Mouse (Mus musculus): ENCODE results near the gene Polr3gl. TPM values are rescaled to one million over a fixed set of nuclear protein-coding genes. Genes with fewer than 3 reads are reported as not detected.

The Polr3gl gene
- total RNA-seq, 2 experiments from 2014 or later = 26.6 to 28.1 TPM

- no peak for DNase-seq (ENCODE audit: extremely low spot score in 1 of 2, low spot score in 2 of 2)
Measured at GRCm38 (mm10) chr3:96551890-96552289, 42.1 kb downstream of the Polr3gl start.

DNA sequence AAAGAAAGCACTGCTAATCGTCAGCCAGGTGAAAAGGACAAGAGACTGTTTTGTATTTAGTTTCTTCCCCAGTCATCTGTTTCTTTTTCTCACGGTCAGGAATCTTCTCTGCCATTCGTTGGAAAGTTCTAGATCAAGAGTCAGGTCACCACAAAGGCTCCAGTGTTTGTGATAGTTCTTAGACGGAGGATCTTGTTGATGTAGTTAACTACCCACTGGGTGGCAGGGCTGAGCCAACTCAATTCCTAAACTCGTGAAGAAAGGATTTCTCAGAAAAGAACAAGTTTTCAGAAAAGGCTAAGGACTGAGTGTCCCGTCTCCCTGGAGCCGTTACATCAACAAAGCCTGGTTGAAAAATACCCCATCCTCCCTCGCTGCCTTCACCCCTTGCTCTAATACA lies 42.8 kb downstream of the Polr3gl start:
- intact Hi-C loops (cut with DNase I) = loop anchor here (1.0 kb wide), 1 partner anchor 29 kb away; no protein-coding TSS in a partner anchor
- DNase-seq (ENCODE audit: extremely low spot score in 1 of 2, low spot score in 2 of 2) = peak; percentile 39 to 44
- Histone ChIP-seq H3K4me3 (no peak overlapping the region), H3K27ac (no peak overlapping the region)
- TF ChIP-seq CTCF (IDR thresholded peaks at IDR 0.05) = peak; percentile 70

More at GRCm38 (mm10) chr3:96551890-96552289, 42.1 kb downstream of the Polr3gl start:
- Histone ChIP-seq H3K4me3 (no peak overlapping the region), H3K27ac (no peak overlapping the region)
- no peak for TF ChIP-seq CTCF (IDR thresholded peaks at IDR 0.05)
- intact Hi-C loops (cut with DNase I) = loop anchor here (1.0 kb wide), 1 partner anchor 28 kb away; no protein-coding TSS in a partner anchor

DNA sequence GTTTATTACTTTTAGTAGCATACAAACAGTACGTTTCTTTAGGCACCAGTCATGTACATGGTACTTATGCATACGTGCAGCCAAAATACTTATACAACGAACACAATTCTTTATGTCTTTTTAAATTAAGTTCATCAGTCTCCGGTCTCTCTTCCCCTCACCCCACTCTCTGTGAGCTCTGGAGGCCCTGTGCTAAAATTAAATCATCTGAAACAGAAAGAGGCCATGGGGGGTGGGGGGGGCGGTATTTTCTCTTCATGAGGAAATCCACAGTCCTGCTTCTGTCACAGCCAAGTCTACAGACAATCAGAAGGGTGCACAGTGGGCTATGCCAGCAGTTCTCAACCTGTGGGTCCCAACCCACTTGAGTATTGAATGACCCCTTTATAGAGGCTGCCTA lies 44.6 kb downstream of the Polr3gl start:
- TF ChIP-seq CTCF (IDR thresholded peaks at IDR 0.05) = no peak
- intact Hi-C loops (cut with DNase I) = no loop called here

DNA sequence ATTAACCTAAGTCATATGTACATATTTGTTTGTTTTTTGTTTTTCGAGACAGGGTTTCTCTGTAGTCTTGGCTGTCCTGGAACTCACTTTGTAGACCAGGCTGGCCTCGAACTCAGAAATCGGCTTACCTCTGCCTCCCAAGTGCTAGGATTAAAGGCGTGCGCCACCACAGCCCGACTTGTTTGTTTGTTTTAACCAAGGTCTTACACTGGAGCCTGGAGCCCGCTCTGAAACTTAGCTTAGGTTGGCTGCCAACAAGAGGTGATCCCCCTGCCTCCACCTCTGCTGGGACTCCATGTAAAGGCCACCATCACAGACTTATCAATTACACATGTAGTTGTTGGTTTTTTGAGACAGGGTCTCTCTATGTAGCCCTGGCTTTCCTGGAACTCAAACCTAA lies 45.2 kb downstream of the Polr3gl start:
- no peak for DNase-seq (ENCODE audit: extremely low spot score in 1 of 2, low spot score in 2 of 2)
- no peak overlapping the region for H3K27ac ChIP-seq
- intact Hi-C loops (cut with DNase I) = no loop called here
- no peak for TF ChIP-seq CTCF (IDR thresholded peaks at IDR 0.05)
- H3K4me3 ChIP-seq = no peak overlapping the region

More for the DNA sequence above, 44.6 kb downstream of the Polr3gl start:
- Histone ChIP-seq H3K4me3 (no peak overlapping the region), H3K27ac (no peak overlapping the region)
- DNase-seq (ENCODE audit: extremely low spot score in 1 of 2, low spot score in 2 of 2) = no peak

DNA sequence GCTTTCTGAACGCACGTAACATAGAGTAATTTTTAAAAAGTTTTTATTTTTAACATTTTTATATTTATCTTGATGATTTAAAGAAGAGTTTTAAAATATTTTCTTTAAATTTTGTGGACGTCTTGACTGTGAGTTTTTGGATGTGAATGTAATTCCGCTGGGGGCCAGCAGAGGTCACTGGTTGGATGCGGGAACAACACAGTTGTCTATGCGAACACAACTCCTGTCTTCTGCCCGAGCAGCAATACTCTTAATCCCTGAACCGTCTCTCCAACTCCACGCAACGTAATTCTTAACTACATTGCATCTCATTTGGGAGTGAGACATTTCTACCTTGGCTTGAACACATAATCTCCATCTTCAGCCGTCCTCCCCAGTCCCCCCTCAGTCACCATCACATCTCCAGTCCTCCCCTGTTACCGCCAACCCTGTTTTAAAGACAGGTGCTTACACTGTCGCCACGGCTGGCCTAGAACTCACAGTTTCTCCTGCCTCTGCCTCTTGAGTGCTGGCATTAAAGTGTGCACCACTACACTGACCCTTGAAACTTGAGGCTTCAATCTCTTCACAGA lies 46.5 kb downstream of the Polr3gl start:
- peak; percentile 74 to 78 for DNase-seq (ENCODE audit: extremely low spot score in 1 of 2, low spot score in 2 of 2)
- intact Hi-C loops (cut with DNase I) = loop anchor here (1.0 to 2.0 kb wide), 3 partner anchors 33 to 153 kb away; no protein-coding TSS in a partner anchor
- no peak overlapping the region for H3K27ac ChIP-seq
- peak; percentile 95 for TF ChIP-seq CTCF (IDR thresholded peaks at IDR 0.05)
- no peak overlapping the region for H3K4me3 ChIP-seq

- Histone ChIP-seq H3K4me3 (no peak overlapping the region), H3K27ac (no peak overlapping the region)
- TF ChIP-seq CTCF (IDR thresholded peaks at IDR 0.05) = no peak
- intact Hi-C loops (cut with DNase I) = loop anchor here (1.0 to 2.0 kb wide), 3 partner anchors 33 to 154 kb away; no protein-coding TSS in a partner anchor
- DNase-seq (ENCODE audit: extremely low spot score in 1 of 2, low spot score in 2 of 2) = no peak
Measured at GRCm38 (mm10) chr3:96546880-96547279, 47.1 kb downstream of the Polr3gl start.

GRCm38 (mm10) chr3:96545565-96545964 lies 48.4 kb downstream of the Polr3gl start:
- no peak overlapping the region for H3K27ac ChIP-seq
- TF ChIP-seq CTCF (IDR thresholded peaks at IDR 0.05) = peak; percentile 36
- no peak overlapping the region for H3K4me3 ChIP-seq
- intact Hi-C loops (cut with DNase I) = no loop called here
- no peak for DNase-seq (ENCODE audit: extremely low spot score in 1 of 2, low spot score in 2 of 2)

- Histone ChIP-seq H3K4me3 (no peak overlapping the region), H3K27ac (peak overlapping the region; percentile 19; the same call in 1 of the 2 replicates)
- DNase-seq (ENCODE audit: extremely low spot score in 1 of 2, low spot score in 2 of 2) = peak in 1 of 2 experiments; percentile 34
- TF ChIP-seq CTCF (IDR thresholded peaks at IDR 0.05) = no peak
- intact Hi-C loops (cut with DNase I) = no loop called here
Measured at GRCm38 (mm10) chr3:96543345-96543744, 50.6 kb downstream of the Polr3gl start.

DNA sequence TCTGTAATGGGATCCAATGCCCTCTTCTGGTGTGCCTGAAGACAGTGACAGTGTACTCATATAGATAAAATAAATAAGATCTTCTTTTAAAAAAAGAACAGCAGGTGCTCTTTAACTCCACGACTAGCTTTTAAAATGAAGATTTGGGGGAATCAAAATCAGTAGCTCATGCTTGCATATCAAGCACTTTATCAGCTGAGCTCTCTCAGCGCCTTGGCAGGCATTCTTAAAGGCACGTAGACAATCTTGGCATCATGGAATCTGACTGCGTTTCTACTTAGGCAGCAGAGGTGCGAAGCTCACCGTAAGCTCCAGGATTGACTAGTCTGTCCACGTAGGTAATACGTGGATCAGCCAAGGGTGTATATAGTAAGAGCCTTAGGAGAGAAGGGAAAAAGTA lies 51.4 kb downstream of the Polr3gl start:
- H3K4me3 ChIP-seq = no peak overlapping the region
- TF ChIP-seq CTCF (IDR thresholded peaks at IDR 0.05) = no peak
- DNase-seq (ENCODE audit: extremely low spot score in 1 of 2, low spot score in 2 of 2) = no peak
- 0 out of 2 replicates have a peak overlapping the region, but pooled peaks have one; percentile 19 for H3K27ac ChIP-seq
- intact Hi-C loops (cut with DNase I) = no loop called here

GRCm38 (mm10) chr3:96541328-96542078 lies 52.5 kb downstream of the Polr3gl start:
- DNase-seq (ENCODE audit: extremely low spot score in 1 of 2, low spot score in 2 of 2) = no peak
- intact Hi-C loops (cut with DNase I) = no loop called here
- TF ChIP-seq CTCF (IDR thresholded peaks at IDR 0.05) = peak; percentile 57
- Histone ChIP-seq H3K27ac (no peak overlapping the region), H3K4me3 (no peak overlapping the region)

GRCm38 (mm10) chr3:96540740-96541139 lies 53.2 kb downstream of the Polr3gl start:
- DNase-seq (ENCODE audit: extremely low spot score in 1 of 2, low spot score in 2 of 2) = no peak
- no peak overlapping the region for H3K27ac ChIP-seq
- H3K4me3 ChIP-seq = no peak overlapping the region
- intact Hi-C loops (cut with DNase I) = no loop called here
- TF ChIP-seq CTCF (IDR thresholded peaks at IDR 0.05) = no peak

- TF ChIP-seq CTCF (IDR thresholded peaks at IDR 0.05) = no peak
- no peak overlapping the region for H3K4me3 ChIP-seq
- intact Hi-C loops (cut with DNase I) = no loop called here
- no peak for DNase-seq (ENCODE audit: extremely low spot score in 1 of 2, low spot score in 2 of 2)
- H3K27ac ChIP-seq = no peak overlapping the region
Measured at GRCm38 (mm10) chr3:96539316-96539715, 54.7 kb downstream of the Polr3gl start.
